In genomic region chr17:14228381-14228780, GRCm38 (mm10) we compare ENCODE assay signal across 17 mouse cellular contexts. TPM values are rescaled to one million over a fixed set of nuclear protein-coding genes. Genes with fewer than 3 reads are reported as not detected.
"Had no signal": no experiment of that assay in that cellular context is flagged by ENCODE, and none has a peak within 500 bp of the region (broad histone marks: within the 10 kb centered on the region; RNA-seq: fewer than 3 reads in every experiment).

No protein-coding gene starts in this region.

- H3K9ac ChIP-seq: limb, embryonic 13.5 days; liver, embryonic 12.5 days; lung, embryonic 14.5 days; neural tube, embryonic 13.5 days; stomach, embryonic 15.5 days had no signal

- DNase-seq: left cerebral cortex, postnatal 4 days; lung, embryonic 14.5 days; lung, postnatal 10 days; lung, postnatal 4 days; retina, postnatal 1 day; right cerebral cortex, postnatal 4 days; thymus, adult 2 months; thymus, postnatal 36 days had no signal

- H3K4me2 ChIP-seq: limb, embryonic 13.5 days; liver, embryonic 12.5 days; lung, embryonic 14.5 days; neural tube, embryonic 13.5 days; stomach, embryonic 15.5 days had no signal

- H3K4me1 ChIP-seq: liver, embryonic 12.5 days had no signal

- H3K36me3 ChIP-seq: limb, embryonic 13.5 days; liver, embryonic 12.5 days; midbrain, embryonic 10.5 days; neural tube, embryonic 13.5 days; stomach, embryonic 15.5 days had no signal

- H3K4me3 ChIP-seq: limb, embryonic 13.5 days; liver, embryonic 12.5 days; midbrain, embryonic 10.5 days; neural tube, embryonic 13.5 days; stomach, embryonic 15.5 days had no signal

- H3K27me3 ChIP-seq: limb, embryonic 13.5 days; neural tube, embryonic 13.5 days; stomach, embryonic 15.5 days had no signal

- H3K27ac ChIP-seq: limb, embryonic 13.5 days; liver, embryonic 12.5 days; midbrain, embryonic 10.5 days; neural tube, embryonic 13.5 days; stomach, embryonic 15.5 days had no signal

- H3K9me3 ChIP-seq: limb, embryonic 13.5 days; liver, embryonic 12.5 days; midbrain, embryonic 10.5 days; neural tube, embryonic 13.5 days; stomach, embryonic 15.5 days had no signal

- ATAC-seq: hindbrain, embryonic 16.5 days; inflammation-experienced regulatory T-cells, adult 6 months; liver, embryonic 12.5 days; midbrain, embryonic 16.5 days had no signal

RNA-seq across cellular contexts. Expression of gene Dact2, which starts 24.3 kb away (rescaled TPM):
- total RNA-seq: megakaryocyte, adult 5-6 weeks had no signal

RNA-seq across cellular contexts. Expression of gene Smoc2, which starts 50.9 kb away (rescaled TPM):
- total RNA-seq: megakaryocyte, adult 5-6 weeks had no signal
